Mouse (Mus musculus) heart, postnatal 0 days (tissue): ENCODE data around the gene 9930104L06Rik. TPM values are rescaled to one million over a fixed set of nuclear protein-coding genes. Genes with fewer than 3 reads are reported as not detected.
A peak's percentile ranks its signal among the peaks of the same experiment; 100 is the strongest.

Experiments used
- ATAC-seq: fragments of 200-750 bp; cut with Nextera tagmentation; 2 replicates; pipeline ENCODE4 v1.8.0; 2017; ENCODE audit warnings: low read depth, moderate number of reproducible peaks, moderate library complexity; ENCODE audit not compliant: insufficient read depth
- DNase-seq: peaks from one replicate; pipeline ENCODE4 v3.0.0-alpha.2; 2016; ENCODE audit warnings: low spot score
- H3K27ac ChIP-seq: fragments of 300-500 bp; sonication (generic); 2 replicates; pipeline ENCODE4 v1.5.1; 2014; ENCODE audit warnings: low read depth, mild to moderate bottlenecking
- H3K27me3 ChIP-seq: fragments of 300-500 bp; sonication (generic); 2 replicates; pipeline ENCODE4 v1.6.1; 2014; ENCODE audit warnings: low read length, mixed read lengths; ENCODE audit not compliant: control insufficient read depth, insufficient read depth
- H3K36me3 ChIP-seq: fragments of 300-500 bp; sonication (generic); replicated peaks from 2 replicates; pipeline ENCODE4 v1.6.1; 2014; ENCODE audit warnings: low read length, mixed read lengths; ENCODE audit not compliant: control insufficient read depth, insufficient read depth
- H3K4me1 ChIP-seq: fragments of 300-500 bp; sonication (generic); 2 replicates; pipeline ENCODE4 v1.6.1; 2014; ENCODE audit warnings: antibody characterized with exemption; ENCODE audit not compliant: control insufficient read depth, insufficient read depth
- H3K4me2 ChIP-seq: fragments of 300-500 bp; sonication (generic); 2 replicates; pipeline ENCODE4 v1.6.1; 2014; ENCODE audit warnings: low read depth, mild to moderate bottlenecking, low read length, moderate library complexity
- H3K4me3 ChIP-seq: fragments of 300-500 bp; sonication (generic); 2 replicates; pipeline ENCODE4 v1.5.1; 2014; ENCODE audit warnings: low read depth, low read length
- H3K9ac ChIP-seq: fragments of 300-500 bp; sonication (generic); replicated peaks from 2 replicates; pipeline ENCODE4 v1.6.1; 2014; ENCODE audit warnings: low read depth, low read length, mixed read lengths
- H3K9me3 ChIP-seq: fragments of 300-500 bp; sonication (generic); replicated peaks from 2 replicates; pipeline ENCODE4 v1.6.1; 2016; ENCODE audit warnings: low read length; ENCODE audit not compliant: control insufficient read depth
- CTCF ChIP-seq: IDR thresholded peaks from 2 replicates; pipeline ENCODE4 v1.5.1; 2016; ENCODE audit warnings: antibody characterized with exemption, control low read depth, low read depth
- EP300 ChIP-seq: IDR thresholded peaks from 2 replicates; pipeline ENCODE4 v1.6.1; 2016; ENCODE audit warnings: antibody characterized with exemption, low read depth
- WGBS: fragments of 180-500 bp; shearing (Covaris S2); extraction: QIAGEN DNeasy Blood & Tissue Kit; methylation state at CpG from one replicate; pipeline ENCODE4 v1.1.7; 2014; 5-methylcytosine and 5-hydroxymethylcytosine counted together
- polyA plus RNA-seq: library from polyadenylated mRNA; unstranded; fragments of >200 nt; fragmentation: Nextera tagmentation; extraction: Ambion mirVana; gene quantifications from 2 replicates; pipeline ENCODE4 v1.2.1, GENCODE M21; 2015
- total RNA-seq: library from RNA; depleted of rRNA; stranded (reverse); fragments of >200 nt; gene quantifications from 2 replicates; pipeline ENCODE4 v1.2.3, GENCODE M21; 2014; ENCODE audit warnings: low replicate concordance; rRNA removed

9930104L06Rik gene
- total RNA-seq (9.7 and 18.7 TPM in 2 replicates), polyA plus RNA-seq (6.0 and 7.1 TPM in 2 replicates)

- Histone ChIP-seq H3K27ac (peak within 1 kb of the TSS; percentile 52), H3K4me3 (peak within 1 kb of the TSS; percentile 92), H3K9me3 (no peaks in the 10 kb centered on the region), H3K36me3 (peaks cover 16% of the 10 kb centered on the region), H3K9ac (peak within 1 kb of the TSS; percentile 78), H3K27me3 (no peaks in the 10 kb centered on the region), H3K4me1 (peaks cover 9% of the 10 kb centered on the region), H3K4me2 (peak within 1 kb of the TSS; percentile 96)
- ATAC-seq: peak; percentile 100
- DNase-seq: peak; percentile 98
- TF ChIP-seq CTCF (no peak), EP300 (peak; percentile 75; the same call in 1 of the 2 replicates)
- under 1% methylated on average over 52 of the region's 52 CpGs for WGBS
These were observed at the start of gene 9930104L06Rik for GRCm38 (mm10) chr4:124936613-124937471. 9930104L06Rik (plus strand) TSS chr4:124937048.

DNA sequence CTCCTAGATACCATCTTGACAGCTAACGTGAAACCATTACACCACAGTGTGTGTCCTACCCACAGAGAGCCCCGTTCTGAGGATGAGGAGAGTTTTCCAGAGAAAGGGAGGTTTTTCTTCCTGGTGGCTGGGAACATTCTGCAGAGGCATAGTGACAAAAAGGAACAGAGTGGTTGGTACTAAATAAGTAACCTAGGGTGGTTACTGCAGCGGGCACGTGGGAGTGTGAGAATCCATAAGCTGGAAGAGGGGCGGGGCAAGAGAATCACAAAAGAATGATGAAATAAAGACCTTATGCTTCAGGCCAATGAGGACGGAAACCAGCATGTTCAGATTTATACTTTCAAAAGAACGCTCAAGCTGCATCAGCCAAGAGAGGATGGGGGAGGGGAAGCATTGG lies 48.1 kb upstream of the 9930104L06Rik start:
- no peak overlapping the region for H3K4me2 ChIP-seq
- H3K4me1 ChIP-seq: no peaks in the 10 kb centered on the region
- no peaks in the 10 kb centered on the region for H3K9me3 ChIP-seq
- WGBS: 63% methylated on average over 7 of the region's 7 CpGs
- no peak overlapping the region for H3K4me3 ChIP-seq
- DNase-seq (no peak), ATAC-seq (no peak)
- no peak overlapping the region for H3K9ac ChIP-seq
- peaks cover 49% of the 10 kb centered on the region for H3K27me3 ChIP-seq
- no peaks in the 10 kb centered on the region for H3K36me3 ChIP-seq
- H3K27ac ChIP-seq: no peak overlapping the region
- TF ChIP-seq EP300 (no peak), CTCF (no peak)

DNA sequence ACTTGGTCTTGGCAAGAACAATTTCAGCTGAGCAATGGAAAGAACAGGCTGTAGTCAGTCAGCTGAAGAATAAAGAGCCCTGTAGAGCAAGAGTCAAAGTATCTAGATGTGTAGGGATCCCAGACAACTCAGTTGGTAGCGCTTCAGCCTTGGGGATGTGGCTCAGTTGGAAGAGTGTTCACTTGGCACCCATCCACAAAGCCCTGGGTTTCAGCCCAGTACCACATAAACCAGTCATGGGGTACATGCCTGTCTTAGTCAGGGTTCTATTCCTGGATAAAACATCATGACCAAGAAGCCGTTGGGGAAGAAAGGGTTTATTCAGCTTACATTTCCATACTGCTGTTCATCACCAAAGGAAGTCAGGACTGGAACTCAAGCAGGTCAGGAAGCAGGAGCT lies 46.9 kb upstream of the 9930104L06Rik start:
- Histone ChIP-seq H3K4me1 (0 out of 2 replicates have a peak, but pooled peaks cover 4% of the 10 kb centered on the region), H3K9ac (no peak overlapping the region), H3K4me3 (no peak overlapping the region), H3K27me3 (peaks cover 51% of the 10 kb centered on the region), H3K27ac (no peak overlapping the region), H3K9me3 (no peaks in the 10 kb centered on the region), H3K4me2 (no peak overlapping the region), H3K36me3 (no peaks in the 10 kb centered on the region)
- DNase-seq (no peak), ATAC-seq (no peak)
- WGBS: 74% methylated on average over 2 of the region's 2 CpGs
- no peak for TF ChIP-seq CTCF
- no peak for TF ChIP-seq EP300

DNA sequence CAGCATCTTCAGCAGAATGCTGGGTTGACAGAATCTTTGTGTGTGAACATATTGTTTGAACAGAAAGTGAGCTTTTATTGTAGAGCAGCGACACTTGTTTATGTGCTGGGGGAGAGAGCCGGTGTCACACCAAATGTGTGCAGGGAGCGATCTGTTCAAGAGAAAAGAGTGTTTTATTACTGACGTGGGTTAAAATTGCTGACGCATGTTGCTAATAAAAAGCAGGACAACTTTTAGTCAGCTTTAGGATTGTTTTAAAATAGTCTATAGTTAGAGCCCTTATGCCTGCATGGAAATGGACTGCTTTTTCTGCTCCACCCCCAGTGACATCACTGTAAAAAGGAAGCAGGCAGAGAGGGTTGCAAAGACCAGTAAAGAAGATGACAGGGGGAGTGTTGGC lies 46.0 kb upstream of the 9930104L06Rik start:
- Histone ChIP-seq H3K36me3 (no peaks in the 10 kb centered on the region), H3K4me1 (0 out of 2 replicates have a peak, but pooled peaks cover 5% of the 10 kb centered on the region), H3K27me3 (peaks cover 54% of the 10 kb centered on the region), H3K9ac (no peak overlapping the region), H3K9me3 (no peaks in the 10 kb centered on the region), H3K4me2 (no peak overlapping the region), H3K27ac (no peak overlapping the region), H3K4me3 (no peak overlapping the region)
- 72% methylated on average over 5 of the region's 5 CpGs for WGBS
- ATAC-seq (no peak), DNase-seq (no peak)
- no peak for TF ChIP-seq EP300
- TF ChIP-seq CTCF: no peak

GRCm38 (mm10) chr4:124893769-124894168 lies 43.1 kb upstream of the 9930104L06Rik start:
- H3K27me3 ChIP-seq: peaks cover 51% of the 10 kb centered on the region
- H3K36me3 ChIP-seq: no peaks in the 10 kb centered on the region

More at GRCm38 (mm10) chr4:124893769-124894168, 43.1 kb upstream of the 9930104L06Rik start:
- Histone ChIP-seq H3K9me3 (no peaks in the 10 kb centered on the region), H3K27ac (no peak overlapping the region), H3K4me1 (0 out of 2 replicates have a peak, but pooled peaks cover 5% of the 10 kb centered on the region), H3K4me2 (no peak overlapping the region), H3K4me3 (no peak overlapping the region), H3K9ac (no peak overlapping the region)
- TF ChIP-seq CTCF (no peak), EP300 (no peak)
- WGBS: 36% methylated on average over 6 of the region's 6 CpGs
- ATAC-seq (no peak), DNase-seq (no peak)
